Mouse (Mus musculus): ENCODE measurements around the gene Ctbp1. TPM values are rescaled to one million over a fixed set of nuclear protein-coding genes. Genes with fewer than 3 reads are reported as not detected.

The Ctbp1 gene
- polyA plus RNA-seq, 1 experiment from 2014 or later, result 194 TPM

GRCm38 (mm10) chr5:33248186-33248585 lies 26.6 kb downstream of the Ctbp1 start:
- Histone ChIP-seq H3K27ac (ENCODE audit: low read length) (no peak overlapping the region), H3K9me3 (ENCODE audit: low read length) (no peaks in the 10 kb centered on the region), H3K9ac (replicated peaks; ENCODE audit: low read depth) (no peak overlapping the region), H3K36me3 (ENCODE audit: insufficient read depth, low read length) (peaks cover 42% of the 10 kb centered on the region), H3K27me3 (replicated peaks; ENCODE audit: insufficient read depth, low read length) (no peaks in the 10 kb centered on the region), H3K4me1 (ENCODE audit: insufficient read depth, low read depth, low read length) (no peaks in the 10 kb centered on the region), H3K4me3 (ENCODE audit: low read depth, low read length) (no peak overlapping the region), H3K4me2 (replicated peaks; ENCODE audit: low read depth, low read length) (no peak overlapping the region)
- no peak for TF ChIP-seq CTCF (IDR thresholded peaks at IDR 0.05)
- TF ChIP-seq EP300 (IDR thresholded peaks at IDR 0.05), result no peak
- DNase-seq (ENCODE audit: low spot score) (no peak), ATAC-seq (no peak)
- WGBS, result 69% methylated on average over 12 of the region's 12 CpGs

- peaks cover 40% of the 10 kb centered on the region for H3K36me3 ChIP-seq (ENCODE audit: insufficient read depth, low read length)
- ATAC-seq (no peak), DNase-seq (ENCODE audit: low spot score) (peak; percentile 25)
- WGBS, result 94% methylated on average over 2 of the region's 2 CpGs
- H3K27ac ChIP-seq (ENCODE audit: low read length), result no peak overlapping the region
- H3K9ac ChIP-seq (replicated peaks; ENCODE audit: low read depth), result no peak overlapping the region
- no peaks in the 10 kb centered on the region for H3K4me1 ChIP-seq (ENCODE audit: insufficient read depth, low read depth, low read length)
- no peak overlapping the region for H3K4me3 ChIP-seq (ENCODE audit: low read depth, low read length)
- no peaks in the 10 kb centered on the region for H3K9me3 ChIP-seq (ENCODE audit: low read length)
- H3K4me2 ChIP-seq (replicated peaks; ENCODE audit: low read depth, low read length), result no peak overlapping the region
- TF ChIP-seq CTCF (IDR thresholded peaks at IDR 0.05) (peak; percentile 64), EP300 (IDR thresholded peaks at IDR 0.05) (no peak)
- no peaks in the 10 kb centered on the region for H3K27me3 ChIP-seq (replicated peaks; ENCODE audit: insufficient read depth, low read length)
These were observed 27.4 kb downstream of the Ctbp1 start for GRCm38 (mm10) chr5:33247387-33247786.

DNA sequence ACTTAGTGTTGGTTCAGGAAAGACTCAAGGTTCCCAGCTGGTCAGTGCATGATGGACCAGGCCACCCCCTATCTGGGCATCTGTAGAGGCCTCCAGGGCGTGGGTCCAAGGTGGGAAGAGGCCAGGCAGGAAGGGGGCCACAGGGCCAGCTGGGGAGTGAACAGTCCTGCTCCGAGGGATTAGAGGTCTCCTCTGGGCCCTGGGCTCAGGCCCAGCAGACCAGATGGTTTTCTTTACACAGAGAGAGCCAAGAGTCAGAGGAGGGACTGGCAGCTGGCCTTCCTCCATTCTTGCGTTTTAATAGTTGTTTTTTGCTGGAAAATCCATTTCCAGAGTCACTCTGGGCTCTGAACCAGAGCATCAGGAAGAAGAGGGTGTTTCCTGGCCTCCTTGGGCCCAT lies 29.1 kb downstream of the Ctbp1 start:
- Histone ChIP-seq H3K4me1 (ENCODE audit: insufficient read depth, low read depth, low read length) (no peaks in the 10 kb centered on the region), H3K27ac (ENCODE audit: low read length) (0 out of 2 replicates have a peak overlapping the region, but pooled peaks have one; percentile 34), H3K4me2 (replicated peaks; ENCODE audit: low read depth, low read length) (no peak overlapping the region), H3K9me3 (ENCODE audit: low read length) (no peaks in the 10 kb centered on the region), H3K9ac (replicated peaks; ENCODE audit: low read depth) (no peak overlapping the region), H3K36me3 (ENCODE audit: insufficient read depth, low read length) (peaks cover 24% of the 10 kb centered on the region), H3K4me3 (ENCODE audit: low read depth, low read length) (no peak overlapping the region), H3K27me3 (replicated peaks; ENCODE audit: insufficient read depth, low read length) (no peaks in the 10 kb centered on the region)
- ATAC-seq, result peak; percentile 83
- peak; percentile 86 for DNase-seq (ENCODE audit: low spot score)
- no peak for TF ChIP-seq CTCF (IDR thresholded peaks at IDR 0.05)
- TF ChIP-seq EP300 (IDR thresholded peaks at IDR 0.05), result no peak
- 52% methylated on average over 3 of the region's 3 CpGs for WGBS

GRCm38 (mm10) chr5:33244377-33244920 lies 30.3 kb downstream of the Ctbp1 start:
- H3K27me3 ChIP-seq (replicated peaks; ENCODE audit: insufficient read depth, low read length), result no peaks in the 10 kb centered on the region
- DNase-seq (ENCODE audit: low spot score) (peak; percentile 65), ATAC-seq (peak; percentile 70)
- no peak overlapping the region for H3K9ac ChIP-seq (replicated peaks; ENCODE audit: low read depth)
- no peak overlapping the region for H3K4me3 ChIP-seq (ENCODE audit: low read depth, low read length)
- peaks cover 13% of the 10 kb centered on the region for H3K36me3 ChIP-seq (ENCODE audit: insufficient read depth, low read length)
- 55% methylated on average over 5 of the region's 5 CpGs for WGBS
- TF ChIP-seq EP300 (IDR thresholded peaks at IDR 0.05) (no peak), CTCF (IDR thresholded peaks at IDR 0.05) (no peak)
- no peaks in the 10 kb centered on the region for H3K4me1 ChIP-seq (ENCODE audit: insufficient read depth, low read depth, low read length)
- no peaks in the 10 kb centered on the region for H3K9me3 ChIP-seq (ENCODE audit: low read length)
- H3K27ac ChIP-seq (ENCODE audit: low read length), result no peak overlapping the region
- no peak overlapping the region for H3K4me2 ChIP-seq (replicated peaks; ENCODE audit: low read depth, low read length)

- H3K27ac ChIP-seq (ENCODE audit: low read length), result no peak overlapping the region
- no peak for DNase-seq (ENCODE audit: low spot score)
These were observed 34.9 kb downstream of the Ctbp1 start for GRCm38 (mm10) chr5:33239934-33240333.

DNA sequence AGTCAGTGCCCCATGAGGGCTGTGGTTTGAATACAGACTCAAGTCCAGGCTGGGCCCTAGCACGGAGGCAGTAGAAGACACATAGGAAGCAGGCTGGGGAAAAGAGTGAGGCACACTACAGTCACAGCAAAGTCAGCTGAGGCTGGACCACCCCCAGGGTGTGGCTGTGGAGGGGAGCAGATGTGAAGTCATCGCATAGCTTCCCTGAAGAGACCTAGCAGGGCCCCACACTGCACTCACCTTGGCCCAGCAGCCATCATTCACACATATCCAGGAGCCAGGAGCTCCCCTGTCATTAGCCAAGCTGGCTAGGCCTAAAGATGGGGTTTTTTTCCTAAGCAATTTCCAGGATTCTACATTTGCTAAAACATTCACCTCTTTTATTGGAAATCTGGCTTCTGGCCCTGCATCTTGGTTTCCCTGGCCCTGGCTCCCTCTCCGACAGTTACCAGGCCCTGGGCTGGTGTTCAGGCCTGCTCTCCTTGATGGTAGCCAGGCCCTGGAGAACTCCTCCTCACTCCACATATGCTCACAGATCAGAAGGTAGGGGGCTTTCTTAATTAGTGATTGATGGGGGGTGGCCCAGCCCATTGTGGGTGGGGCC lies 35.6 kb downstream of the Ctbp1 start:
- no peak overlapping the region for H3K4me2 ChIP-seq (replicated peaks; ENCODE audit: low read depth, low read length)
- H3K9me3 ChIP-seq (ENCODE audit: low read length), result no peaks in the 10 kb centered on the region
- H3K36me3 ChIP-seq (ENCODE audit: insufficient read depth, low read length), result no peaks in the 10 kb centered on the region
- H3K27ac ChIP-seq (ENCODE audit: low read length), result no peak overlapping the region
- no peak for DNase-seq (ENCODE audit: low spot score)
- ATAC-seq, result no peak
- TF ChIP-seq EP300 (IDR thresholded peaks at IDR 0.05) (no peak), CTCF (IDR thresholded peaks at IDR 0.05) (no peak)
- no peaks in the 10 kb centered on the region for H3K27me3 ChIP-seq (replicated peaks; ENCODE audit: insufficient read depth, low read length)
- no peak overlapping the region for H3K4me3 ChIP-seq (ENCODE audit: low read depth, low read length)
- 71% methylated on average over 3 of the region's 3 CpGs for WGBS
- no peaks in the 10 kb centered on the region; the same call in 1 of the 2 replicates for H3K4me1 ChIP-seq (ENCODE audit: insufficient read depth, low read depth, low read length)
- H3K9ac ChIP-seq (replicated peaks; ENCODE audit: low read depth), result no peak overlapping the region

More at GRCm38 (mm10) chr5:33239934-33240333, 34.9 kb downstream of the Ctbp1 start:
- WGBS, result 53% methylated on average over 3 of the region's 3 CpGs
- Histone ChIP-seq H3K4me2 (replicated peaks; ENCODE audit: low read depth, low read length) (no peak overlapping the region), H3K36me3 (ENCODE audit: insufficient read depth, low read length) (no peaks in the 10 kb centered on the region), H3K4me3 (ENCODE audit: low read depth, low read length) (no peak overlapping the region), H3K4me1 (ENCODE audit: insufficient read depth, low read depth, low read length) (no peaks in the 10 kb centered on the region; the same call in 1 of the 2 replicates), H3K9me3 (ENCODE audit: low read length) (no peaks in the 10 kb centered on the region), H3K27me3 (replicated peaks; ENCODE audit: insufficient read depth, low read length) (no peaks in the 10 kb centered on the region), H3K9ac (replicated peaks; ENCODE audit: low read depth) (no peak overlapping the region)
- no peak for ATAC-seq
- TF ChIP-seq CTCF (IDR thresholded peaks at IDR 0.05), result no peak
- TF ChIP-seq EP300 (IDR thresholded peaks at IDR 0.05), result no peak

Data from lung, postnatal 0 days (tissue).